Mouse (Mus musculus) mammary gland, adult 2 months (tissue): ENCODE data around the gene Abtb1. TPM values are rescaled to one million over a fixed set of nuclear protein-coding genes. Genes with fewer than 3 reads are reported as not detected.

Source experiments
- polyA plus RNA-seq: library from polyadenylated mRNA; depleted of rRNA; stranded (reverse); fragments of >200 nt; gene quantifications from 2 replicates; pipeline ENCODE4 v1.2.3, GENCODE M21; 2012; ENCODE audit warnings: low replicate concordance; rRNA removed

Gene Abtb1
- 85.6 and 90.7 TPM in 2 replicates for polyA plus RNA-seq

DNA sequence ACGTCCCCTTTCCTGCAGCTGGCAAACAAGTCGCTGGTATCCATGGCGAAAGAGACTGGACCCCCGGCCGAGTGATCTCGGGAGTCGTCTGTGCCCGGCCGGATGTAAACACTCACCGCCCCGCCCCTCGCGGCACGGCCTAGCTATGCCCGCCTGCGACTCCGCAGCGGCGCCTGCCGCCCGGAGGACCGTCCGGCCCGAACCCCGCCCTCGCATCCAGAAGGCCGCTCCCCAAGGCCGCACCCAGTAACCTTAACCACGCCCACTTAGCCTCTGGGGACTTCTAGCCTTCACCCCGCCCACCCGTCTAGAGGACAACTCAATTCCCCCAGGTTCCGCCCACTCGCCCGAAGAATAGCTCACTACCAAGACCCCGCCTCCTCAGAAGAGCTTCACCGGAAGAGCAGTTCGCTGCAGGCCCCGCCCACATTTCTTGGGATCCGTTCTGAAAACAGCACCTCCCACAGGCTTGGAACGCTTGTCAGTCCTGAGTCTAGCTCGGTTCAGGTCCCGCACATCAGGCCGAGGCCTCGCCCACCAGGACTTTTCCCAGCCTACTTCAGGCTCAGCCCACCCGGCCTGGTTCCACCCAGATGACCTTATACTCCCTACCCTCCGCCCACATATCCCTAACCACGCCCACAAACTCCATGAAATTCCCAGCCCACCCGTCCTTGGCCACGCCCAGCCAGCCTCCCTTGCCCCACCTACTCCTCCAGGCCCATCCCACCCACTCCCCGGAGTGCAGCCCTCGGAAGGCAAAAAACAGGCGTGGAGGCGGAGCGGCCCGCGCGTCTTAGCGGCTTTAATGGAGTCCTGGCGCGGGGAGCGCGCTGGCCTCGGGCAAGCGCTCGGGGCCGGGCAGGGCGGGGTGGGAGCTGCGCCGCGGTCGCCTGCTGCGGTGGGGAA is at the start of gene Abtb1:
Gene Abtb1, minus strand, starts transcription at position 204 of the 909 bp plus-strand sequence.

DNA sequence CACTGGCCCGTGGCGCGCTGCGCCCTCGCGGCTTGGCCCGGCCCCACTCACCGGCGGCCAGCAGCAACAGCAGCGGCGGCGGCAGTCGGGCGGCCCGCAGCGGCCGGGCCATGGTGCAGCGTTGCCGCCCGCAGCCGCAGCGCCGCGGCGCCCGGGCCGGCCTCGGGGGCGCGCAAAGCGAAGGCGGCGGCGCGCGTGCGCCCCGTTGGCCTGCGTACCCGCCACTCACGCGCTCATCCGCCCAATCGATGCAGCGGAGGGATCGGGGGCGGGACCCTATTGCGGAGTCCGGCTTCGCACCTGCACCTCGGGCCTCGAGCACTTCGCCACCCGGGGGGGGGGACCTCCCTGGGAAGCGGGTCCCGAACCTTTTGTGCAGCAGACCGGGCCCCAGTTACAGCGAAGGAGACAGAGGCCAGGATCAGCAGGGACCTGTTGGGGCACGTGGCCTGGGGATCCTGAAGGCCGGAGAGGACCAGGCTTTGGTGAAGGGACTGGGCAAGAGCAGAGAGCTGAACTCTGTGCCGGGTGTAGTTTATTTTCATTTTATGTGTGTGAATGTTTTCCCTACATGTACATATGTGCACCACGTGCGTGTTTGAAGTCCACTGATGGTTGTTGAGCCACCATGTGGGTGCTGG is 33.2 kb upstream of the Abtb1 start, which contains the start of gene Podxl2:
Gene Podxl2, minus strand, starts transcription at position 177 of the 641 bp plus-strand sequence.

Other genes starting within 250 kb of the Abtb1 start
- gene Kbtbd12, start 204.0 kb downstream of the Abtb1 start, polyA plus RNA-seq: 0.24 and 12.6 TPM in 2 replicates
- gene Mgll, start 117.6 kb downstream of the Abtb1 start, polyA plus RNA-seq: 640 and 804 TPM in 2 replicates
- 32.1 and 44.5 TPM in 2 replicates for gene Podxl2, start 33.1 kb upstream of the Abtb1 start, polyA plus RNA-seq
- gene Mcm2, start 56.8 kb upstream of the Abtb1 start, polyA plus RNA-seq: 12.6 and 19.3 TPM in 2 replicates
- gene Tpra1, start 60.3 kb upstream of the Abtb1 start, polyA plus RNA-seq: 172 and 199 TPM in 2 replicates